Mouse (Mus musculus): ENCODE results near the gene Vpreb2.

- TF ChIP-seq CTCF (IDR thresholded peaks at IDR 0.05; ENCODE audit: low read depth, low read length) (no peak), POLR2AphosphoS5 (IDR thresholded peaks at IDR 0.05; ENCODE audit: insufficient replicate concordance, low read depth, low read length) (no peak), GATA1 (IDR thresholded peaks at IDR 0.05; ENCODE audit: borderline replicate concordance, low read length) (no peak), TAL1 (conservative IDR thresholded peaks at IDR 0.05; ENCODE audit: low read depth, low read length) (no peak)
Measured at GRCm38 (mm10) chr16:17949421-17949877, 30.8 kb upstream of the Vpreb2 start.

All from G1E (cell line).